Mouse (Mus musculus) erythroblast, embryonic 14.5 days (primary cell): ENCODE results near the gene Hs1bp3. TPM values are rescaled to one million over a fixed set of nuclear protein-coding genes. Genes with fewer than 3 reads are reported as not detected.

Experiments used
- H3K27me3 ChIP-seq: 2 replicates; pipeline ENCODE4 v1.6.1; 2012; ENCODE audit warnings: inconsistent platforms; ENCODE audit not compliant: control insufficient read depth
- H3K36me3 ChIP-seq: 2 replicates; pipeline ENCODE4 v1.6.1; 2012; ENCODE audit warnings: mild to moderate bottlenecking, inconsistent platforms; ENCODE audit not compliant: control insufficient read depth
- H3K4me1 ChIP-seq: 2 replicates; pipeline ENCODE4 v1.6.1; 2012; ENCODE audit warnings: inconsistent platforms; ENCODE audit not compliant: control insufficient read depth
- H3K4me3 ChIP-seq: replicated peaks from 2 replicates; pipeline ENCODE3; 2012; ENCODE audit warnings: moderate library complexity, mild to moderate bottlenecking, inconsistent platforms
- H3K9me3 ChIP-seq: 2 replicates; pipeline ENCODE4 v1.6.1; 2012; ENCODE audit warnings: low read length, inconsistent platforms, mixed read lengths; ENCODE audit not compliant: control insufficient read depth
- GATA1 ChIP-seq: IDR thresholded peaks from 2 replicates; pipeline ENCODE4 v1.6.1; 2012; ENCODE audit warnings: low read length, inconsistent platforms, mixed read lengths
- TAL1 ChIP-seq: IDR thresholded peaks from 3 replicates; pipeline ENCODE4 v1.6.1; 2012; ENCODE audit warnings: low read length, inconsistent platforms, mixed read lengths
- polyA plus RNA-seq: library from polyadenylated mRNA; stranded (reverse); fragments of >175 nt; gene quantifications from 2 replicates; pipeline ENCODE4 v1.2.3, GENCODE M21; 2012

Hs1bp3 gene
- polyA plus RNA-seq, 1 experiment = 0.15 TPM

- peaks cover 95% of the 10 kb centered on the region for H3K27me3 ChIP-seq
- no peak for TF ChIP-seq TAL1
- no peak for TF ChIP-seq GATA1
Measured at GRCm38 (mm10) chr12:8300521-8300920, 12.7 kb upstream of the Hs1bp3 start.

DNA sequence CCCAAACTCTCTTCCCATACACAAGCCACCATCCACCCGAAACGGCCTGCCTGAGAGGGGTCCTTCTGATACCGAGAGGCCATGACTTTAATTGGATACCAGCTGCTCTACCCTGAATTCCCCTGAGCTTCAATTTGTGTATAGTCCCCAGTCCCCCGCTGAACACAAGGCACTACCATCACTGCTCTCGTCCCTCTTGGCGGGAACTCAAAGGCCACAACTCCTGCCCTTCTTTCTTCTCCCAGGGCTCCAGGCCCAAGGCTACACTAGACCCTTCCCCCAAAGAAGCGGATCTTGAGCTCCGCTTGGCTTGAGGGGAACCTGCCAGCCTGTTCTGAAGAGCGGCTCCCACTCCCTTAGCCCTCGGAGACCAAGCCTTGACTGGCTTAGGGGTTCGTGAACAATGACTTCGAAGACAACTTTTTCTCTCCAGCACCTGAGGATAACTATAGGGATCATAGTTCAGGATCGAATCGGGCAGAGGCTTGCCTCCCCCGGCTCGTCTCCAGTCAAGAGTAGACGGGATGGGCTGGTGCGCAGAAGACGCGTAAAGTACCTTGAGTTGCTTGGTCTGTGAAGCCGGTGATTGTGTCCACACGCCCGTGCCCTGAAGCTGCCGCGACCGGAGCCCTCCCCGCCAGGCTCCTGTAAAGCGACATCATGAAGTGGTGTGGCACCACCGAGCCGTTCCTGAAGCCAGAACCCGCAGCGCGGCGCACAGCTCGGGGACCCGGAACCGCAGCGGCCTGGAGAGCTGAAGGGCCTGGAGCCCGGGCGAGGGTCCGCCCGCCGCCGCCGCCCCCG is 12.0 kb upstream of the Hs1bp3 start:
- Histone ChIP-seq H3K4me3 (no peak overlapping the region), H3K27me3 (peaks cover 91% of the 10 kb centered on the region), H3K9me3 (peaks cover 4% of the 10 kb centered on the region; the same call in 1 of the 2 replicates), H3K36me3 (no peaks in the 10 kb centered on the region), H3K4me1 (no peaks in the 10 kb centered on the region)
- TF ChIP-seq GATA1 = no peak
- no peak for TF ChIP-seq TAL1

More at GRCm38 (mm10) chr12:8300521-8300920, 12.7 kb upstream of the Hs1bp3 start:
- peaks cover 4% of the 10 kb centered on the region; the same call in 1 of the 2 replicates for H3K9me3 ChIP-seq
- H3K4me3 ChIP-seq = no peak overlapping the region
- H3K36me3 ChIP-seq = no peaks in the 10 kb centered on the region
- H3K4me1 ChIP-seq = no peaks in the 10 kb centered on the region

GRCm38 (mm10) chr12:8301841-8302431 is 11.3 kb upstream of the Hs1bp3 start, which contains the start of gene Gdf7:
TSS of gene Gdf7 (minus strand) at chr12:8301954.
- no peak within 1 kb of the TSS for H3K4me3 ChIP-seq
- H3K9me3 ChIP-seq = peaks cover 4% of the 10 kb centered on the region; the same call in 1 of the 2 replicates
- TF ChIP-seq TAL1 (no peak), GATA1 (no peak)
- peaks cover 86% of the 10 kb centered on the region for H3K27me3 ChIP-seq
- no peaks in the 10 kb centered on the region for H3K36me3 ChIP-seq
- H3K4me1 ChIP-seq = peaks cover 3% of the 10 kb centered on the region

- Histone ChIP-seq H3K4me1 (peaks cover 4% of the 10 kb centered on the region), H3K36me3 (no peaks in the 10 kb centered on the region), H3K27me3 (peaks cover 58% of the 10 kb centered on the region), H3K9me3 (no peaks in the 10 kb centered on the region; the same call in 1 of the 2 replicates), H3K4me3 (no peak overlapping the region)
- TF ChIP-seq TAL1 (no peak), GATA1 (no peak)
Measured at GRCm38 (mm10) chr12:8305258-8305657, 8.0 kb upstream of the Hs1bp3 start.

DNA sequence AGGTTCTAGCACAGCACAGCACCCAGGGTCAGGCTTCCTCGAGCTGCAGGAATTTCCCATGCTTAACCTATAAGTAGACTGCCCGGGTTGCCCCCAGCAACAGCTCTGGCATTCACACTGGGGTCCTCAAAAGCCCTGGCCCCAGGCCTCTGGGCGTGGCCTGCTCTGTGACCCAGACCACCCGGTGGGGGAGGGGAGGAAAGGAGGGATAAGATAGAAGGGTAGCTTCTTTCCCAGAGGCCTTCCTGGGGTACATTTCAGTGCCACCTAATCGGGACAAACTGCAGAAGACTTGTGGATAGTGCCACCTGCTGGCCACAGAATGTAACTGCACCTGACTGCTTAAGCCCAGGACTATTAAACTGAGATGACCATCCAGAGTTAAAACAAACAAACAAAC is 6.8 kb upstream of the Hs1bp3 start:
- Histone ChIP-seq H3K9me3 (no peaks in the 10 kb centered on the region), H3K4me3 (no peak overlapping the region), H3K27me3 (peaks cover 58% of the 10 kb centered on the region), H3K4me1 (peaks cover 4% of the 10 kb centered on the region), H3K36me3 (no peaks in the 10 kb centered on the region)
- TF ChIP-seq GATA1 = no peak
- no peak for TF ChIP-seq TAL1

GRCm38 (mm10) chr12:8306910-8307309 is 6.3 kb upstream of the Hs1bp3 start:
- peaks cover 58% of the 10 kb centered on the region for H3K27me3 ChIP-seq

GRCm38 (mm10) chr12:8310992-8311391 is 2.2 kb upstream of the Hs1bp3 start:
- peaks cover 26% of the 10 kb centered on the region for H3K27me3 ChIP-seq
- no peaks in the 10 kb centered on the region; the same call in 1 of the 2 replicates for H3K9me3 ChIP-seq
- no peak for TF ChIP-seq GATA1
- TF ChIP-seq TAL1 = no peak
- no peak overlapping the region for H3K4me3 ChIP-seq
- peaks cover 13% of the 10 kb centered on the region for H3K4me1 ChIP-seq
- no peaks in the 10 kb centered on the region for H3K36me3 ChIP-seq

More at GRCm38 (mm10) chr12:8306910-8307309, 6.3 kb upstream of the Hs1bp3 start:
- Histone ChIP-seq H3K9me3 (no peaks in the 10 kb centered on the region; the same call in 1 of the 2 replicates), H3K4me3 (no peak overlapping the region), H3K4me1 (peaks cover 4% of the 10 kb centered on the region), H3K36me3 (no peaks in the 10 kb centered on the region)
- TF ChIP-seq GATA1 = no peak
- TF ChIP-seq TAL1 = no peak

DNA sequence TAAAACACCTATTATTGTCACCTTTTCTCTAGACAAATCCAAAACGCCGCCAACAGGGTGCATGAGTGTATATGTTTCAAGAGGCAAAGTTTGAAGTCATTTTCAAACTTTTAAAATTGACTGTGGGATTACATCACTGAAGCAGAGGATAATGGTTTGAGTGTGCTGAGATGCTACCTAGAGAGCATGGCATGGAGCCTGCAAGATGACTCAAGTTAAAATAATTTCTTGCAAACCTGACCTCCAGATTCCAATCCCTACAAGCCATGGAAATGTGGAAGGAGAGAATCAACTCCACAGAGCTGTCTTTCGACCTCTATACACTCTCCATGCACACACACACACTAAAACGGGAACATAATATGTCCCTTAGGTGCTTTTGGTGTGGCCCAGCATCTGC is 966 bp upstream of the Hs1bp3 start:
- no peaks in the 10 kb centered on the region; the same call in 1 of the 2 replicates for H3K9me3 ChIP-seq
- H3K4me3 ChIP-seq = no peak overlapping the region
- peaks cover 25% of the 10 kb centered on the region for H3K27me3 ChIP-seq
- TF ChIP-seq GATA1 (no peak), TAL1 (no peak)
- peaks cover 9% of the 10 kb centered on the region for H3K4me1 ChIP-seq
- H3K36me3 ChIP-seq = no peaks in the 10 kb centered on the region

GRCm38 (mm10) chr12:8313773-8314172 is 541 bp downstream of the Hs1bp3 start:
- H3K9me3 ChIP-seq = no peaks in the 10 kb centered on the region; the same call in 1 of the 2 replicates
- TF ChIP-seq GATA1 (no peak), TAL1 (no peak)
- H3K4me1 ChIP-seq = peaks cover 9% of the 10 kb centered on the region
- peaks cover 6% of the 10 kb centered on the region; the same call in 1 of the 2 replicates for H3K36me3 ChIP-seq
- H3K4me3 ChIP-seq = peak overlapping the region; percentile 64
- peaks cover 25% of the 10 kb centered on the region for H3K27me3 ChIP-seq
